Mouse (Mus musculus) thymus, adult 2 months (tissue): ENCODE measurements around the gene Glt28d2. TPM values are rescaled to one million over a fixed set of nuclear protein-coding genes. Genes with fewer than 3 reads are reported as not detected.

Experiments
- DNase-seq: peaks from one replicate; pipeline ENCODE4 v3.0.0; 2021
- H3K27ac ChIP-seq: fragments of 200-500 bp; 2 replicates; pipeline ENCODE4 v1.5.1; 2012; ENCODE audit warnings: low read length, control low read depth; ENCODE audit not compliant: control insufficient read depth, insufficient read depth
- H3K27me3 ChIP-seq: fragments of 200-500 bp; 2 replicates; pipeline ENCODE4 v1.6.1; 2012; ENCODE audit warnings: mild to moderate bottlenecking, low read length, moderate library complexity, mixed read lengths; ENCODE audit not compliant: control insufficient read depth, insufficient read depth
- H3K36me3 ChIP-seq: fragments of 200-500 bp; 2 replicates; pipeline ENCODE4 v1.6.1; 2012; ENCODE audit warnings: mild to moderate bottlenecking, low read length, moderate library complexity; ENCODE audit not compliant: control insufficient read depth, insufficient read depth
- H3K4me1 ChIP-seq: fragments of 200-500 bp; replicated peaks from 2 replicates; pipeline ENCODE4 v1.6.1; 2012; ENCODE audit warnings: low read length; ENCODE audit not compliant: control insufficient read depth, insufficient read depth
- H3K4me3 ChIP-seq: fragments of 200-500 bp; 2 replicates; pipeline ENCODE4 v1.5.1; 2012; ENCODE audit warnings: mild to moderate bottlenecking, low read length, control low read depth, moderate library complexity; ENCODE audit not compliant: control insufficient read depth, insufficient read depth
- CTCF ChIP-seq: fragments of 200-500 bp; IDR thresholded peaks from 2 replicates; pipeline ENCODE4 v1.5.1; 2012; ENCODE audit warnings: mild to moderate bottlenecking, control low read depth, low read length, moderate library complexity, borderline replicate concordance; ENCODE audit not compliant: control insufficient read depth, poor library complexity, insufficient read depth; ENCODE audit errors: extremely low read depth
- POLR2A ChIP-seq: fragments of 200-500 bp; IDR thresholded peaks from 2 replicates; pipeline ENCODE4 v1.6.1; 2012; ENCODE audit warnings: mild to moderate bottlenecking, low read length, control low read depth, moderate library complexity; ENCODE audit not compliant: control insufficient read depth, poor library complexity, insufficient read depth; ENCODE audit errors: extremely low read depth
- WGBS: fragments of 180-500 bp; shearing (Covaris S2); methylation state at CpG from one replicate; pipeline ENCODE4 v1.1.7; 2018; 5-methylcytosine and 5-hydroxymethylcytosine counted together
- polyA plus RNA-seq: library from polyadenylated mRNA; depleted of rRNA; stranded (reverse); fragments of >200 nt; gene quantifications from 2 replicates; pipeline ENCODE4 v1.2.3, GENCODE M21; 2012; rRNA removed

Glt28d2 gene
- polyA plus RNA-seq, 1 experiment: 0.96 TPM

- DNase-seq: no peak
- WGBS: 94% methylated on average over 10 of the region's 10 CpGs
- TF ChIP-seq POLR2A (no peak), CTCF (no peak)
Measured at GRCm38 (mm10) chr3:85832490-85833155, 54.7 kb downstream of the Glt28d2 start.

DNA sequence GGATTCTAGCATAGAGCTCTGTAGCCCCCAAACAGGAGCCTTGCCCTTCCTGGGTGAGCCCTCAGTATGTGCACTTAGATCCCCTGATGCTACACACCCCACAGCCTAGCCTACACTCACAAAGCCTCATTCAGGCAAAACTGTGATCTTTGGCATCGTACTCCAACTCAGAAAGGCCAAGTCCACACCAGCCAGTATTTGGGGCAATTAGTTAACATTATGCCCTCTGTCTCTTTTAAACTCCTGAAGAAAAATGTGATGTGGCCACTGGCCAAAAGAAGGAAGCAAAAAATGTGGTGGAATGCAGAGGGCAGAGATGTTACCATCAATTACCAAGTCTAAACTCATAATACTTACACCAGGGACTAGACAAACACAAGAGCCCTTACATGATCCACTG is 55.5 kb downstream of the Glt28d2 start:
- DNase-seq: no peak
- no peak overlapping the region for H3K27ac ChIP-seq

More at GRCm38 (mm10) chr3:85832490-85833155, 54.7 kb downstream of the Glt28d2 start:
- Histone ChIP-seq H3K27me3 (no peaks in the 10 kb centered on the region), H3K4me1 (no peaks in the 10 kb centered on the region), H3K4me3 (no peak overlapping the region), H3K36me3 (no peaks in the 10 kb centered on the region), H3K27ac (no peak overlapping the region)

DNA sequence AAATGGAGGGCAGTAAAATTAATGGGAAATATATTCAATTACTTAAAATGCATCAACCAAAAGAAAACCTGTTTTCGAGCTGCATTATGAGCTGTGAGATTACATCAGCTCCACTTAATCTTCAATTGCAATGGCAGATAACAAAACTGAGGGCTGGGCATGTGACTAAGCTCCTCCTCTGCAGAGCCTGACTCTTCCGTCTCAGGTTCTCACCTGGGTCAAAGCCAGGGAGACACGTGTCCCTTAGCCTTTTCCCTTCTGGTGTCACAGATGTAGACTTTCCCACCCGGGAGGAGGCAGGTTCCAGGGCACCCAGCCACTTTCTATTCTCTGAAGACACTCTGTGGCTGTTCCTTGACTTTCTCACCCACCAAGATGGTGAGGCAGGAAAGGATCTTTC is 58.3 kb downstream of the Glt28d2 start:
- TF ChIP-seq POLR2A (no peak), CTCF (no peak)
- no peak for DNase-seq
- Histone ChIP-seq H3K4me1 (no peaks in the 10 kb centered on the region), H3K27me3 (no peaks in the 10 kb centered on the region), H3K36me3 (no peaks in the 10 kb centered on the region), H3K27ac (no peak overlapping the region), H3K4me3 (no peak overlapping the region)
- WGBS: 81% methylated on average over 4 of the region's 4 CpGs

More for the DNA sequence above, 55.5 kb downstream of the Glt28d2 start:
- Histone ChIP-seq H3K36me3 (no peaks in the 10 kb centered on the region), H3K4me3 (no peak overlapping the region), H3K4me1 (no peaks in the 10 kb centered on the region), H3K27me3 (no peaks in the 10 kb centered on the region)
- TF ChIP-seq CTCF: no peak
- TF ChIP-seq POLR2A: no peak
- 88% methylated on average over 1 of the region's 1 CpGs for WGBS

DNA sequence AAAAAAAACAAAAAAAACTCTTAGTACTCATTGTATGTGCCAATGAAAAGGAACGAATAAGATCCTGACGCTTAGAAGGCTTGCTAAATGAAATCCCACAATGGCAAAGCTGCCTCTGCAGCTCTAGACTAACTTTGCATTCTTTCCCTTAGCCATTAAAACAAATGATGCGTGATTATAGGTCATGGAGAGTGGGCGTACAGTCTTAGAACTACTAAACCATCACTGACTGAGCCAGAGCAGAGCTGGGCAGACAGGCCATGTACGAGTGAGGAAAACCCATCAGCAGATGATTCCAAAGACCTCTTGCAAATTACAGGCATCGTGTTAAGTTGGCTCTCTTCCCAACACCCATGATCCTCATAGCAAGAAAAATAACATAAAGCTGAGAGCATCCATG is 59.5 kb downstream of the Glt28d2 start:
- TF ChIP-seq POLR2A: no peak
- no peak for TF ChIP-seq CTCF
- 92% methylated on average over 6 of the region's 6 CpGs for WGBS
- Histone ChIP-seq H3K4me3 (no peak overlapping the region), H3K36me3 (no peaks in the 10 kb centered on the region), H3K4me1 (no peaks in the 10 kb centered on the region), H3K27me3 (no peaks in the 10 kb centered on the region), H3K27ac (no peak overlapping the region)
- no peak for DNase-seq

DNA sequence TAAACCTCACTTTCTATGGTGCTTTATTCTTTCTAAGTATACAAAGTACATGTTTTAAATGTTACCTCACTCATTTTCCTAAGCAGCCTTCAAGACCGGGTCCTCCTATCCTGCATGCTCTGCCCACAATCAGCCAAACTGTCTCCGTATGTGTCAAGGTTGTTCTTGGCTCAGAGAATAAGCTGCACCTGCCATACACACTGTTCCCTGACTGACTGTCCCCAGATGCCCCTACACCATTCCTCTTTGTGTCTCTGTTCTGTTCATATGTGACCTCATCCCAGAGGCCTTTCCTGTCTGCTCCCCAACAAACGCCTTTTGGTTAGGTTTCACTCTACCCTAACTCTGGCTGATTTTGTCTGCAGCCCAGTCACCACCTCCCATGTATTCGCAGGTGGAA is 60.0 kb downstream of the Glt28d2 start:
- DNase-seq: no peak
- Histone ChIP-seq H3K4me3 (no peak overlapping the region), H3K27me3 (no peaks in the 10 kb centered on the region), H3K4me1 (no peaks in the 10 kb centered on the region), H3K36me3 (no peaks in the 10 kb centered on the region), H3K27ac (no peak overlapping the region)
- no peak for TF ChIP-seq POLR2A
- no peak for TF ChIP-seq CTCF
- WGBS: 80% methylated on average over 4 of the region's 4 CpGs

GRCm38 (mm10) chr3:85820839-85821548 is 66.3 kb downstream of the Glt28d2 start:
- H3K36me3 ChIP-seq: no peaks in the 10 kb centered on the region
- no peak overlapping the region for H3K4me3 ChIP-seq
- TF ChIP-seq POLR2A (no peak), CTCF (no peak)
- H3K4me1 ChIP-seq: no peaks in the 10 kb centered on the region
- WGBS: 93% methylated on average over 15 of the region's 15 CpGs
- H3K27me3 ChIP-seq: no peaks in the 10 kb centered on the region
- no peak overlapping the region for H3K27ac ChIP-seq
- no peak for DNase-seq

Other genes starting within 250 kb of the Glt28d2 start
- gene Fam160a1, start 70.2 kb downstream of the Glt28d2 start, polyA plus RNA-seq: 3.8 and 5.4 TPM in 2 replicates
- gene Gm37240, start within 50 bp of the Glt28d2 start, polyA plus RNA-seq: 3.8 and 7.0 TPM in 2 replicates
- gene Sh3d19, start 83.6 kb upstream of the Glt28d2 start, polyA plus RNA-seq: 8.7 and 10.4 TPM in 2 replicates
- not detected in 2 replicates for gene Prss48, start 115.0 kb upstream of the Glt28d2 start, polyA plus RNA-seq